Mouse (Mus musculus): Measurements from ENCODE around the gene Eomes. TPM values are rescaled to one million over a fixed set of nuclear protein-coding genes. Genes with fewer than 3 reads are reported as not detected.

The Eomes gene
- polyA plus RNA-seq, 1 experiment from 2014 or later = not detected

DNA sequence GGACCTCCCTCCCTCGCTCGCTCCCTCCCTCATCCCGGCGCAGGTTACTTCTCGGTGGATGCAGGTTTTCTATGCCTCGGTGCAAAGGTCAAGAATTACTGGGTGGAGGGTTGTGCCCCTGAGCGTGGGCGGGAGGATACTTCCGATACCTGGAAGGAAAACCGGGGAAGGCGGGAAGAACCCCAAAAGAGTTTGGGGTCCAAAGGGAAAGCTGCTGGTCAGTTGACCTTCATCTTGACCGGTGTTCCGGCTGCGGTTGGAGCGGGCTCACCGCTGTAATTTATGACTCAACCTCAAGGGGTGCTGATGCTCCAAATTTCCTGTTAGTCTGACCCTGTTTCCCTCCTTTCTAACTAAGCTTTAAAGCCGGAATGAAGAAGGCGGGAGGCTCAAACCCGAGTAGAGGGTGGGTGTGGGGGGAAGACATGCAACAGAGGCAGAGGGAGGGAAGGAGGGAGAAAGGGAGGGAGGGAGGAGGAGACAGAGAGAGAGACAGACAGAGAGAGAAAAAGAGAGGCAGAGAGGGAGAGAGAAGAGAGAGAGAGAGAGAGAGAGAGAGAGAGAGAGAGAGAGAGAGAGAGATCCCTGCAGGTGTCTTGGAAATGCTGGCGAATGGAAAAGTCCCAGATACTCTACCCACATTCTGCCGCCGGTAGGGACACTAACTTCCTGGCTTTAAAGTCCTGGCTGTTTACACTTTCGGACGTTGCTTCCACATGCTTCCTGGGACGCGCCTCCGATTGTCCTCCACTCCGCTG, 10.3 kb downstream of the Eomes start:
- no peak overlapping the region for H3K27ac ChIP-seq (replicated peaks)
- under 1% methylated on average over 28 of the region's 28 CpGs for WGBS (ENCODE audit: insufficient replicate concordance)
- H3K4me1 ChIP-seq (replicated peaks) = peaks cover 22% of the 10 kb centered on the region; the same call in 1 of the 2 replicates
- no peaks in the 10 kb centered on the region for H3K9me3 ChIP-seq (replicated peaks)
- no peak for ATAC-seq (ENCODE audit: insufficient read depth)
- H3K4me3 ChIP-seq (replicated peaks) = peak overlapping the region; percentile 35
- no peak overlapping the region for H3K9ac ChIP-seq
- H3K4me2 ChIP-seq = peak overlapping the region; percentile 58
- H3K27me3 ChIP-seq = peaks cover 90% of the 10 kb centered on the region
- no peaks in the 10 kb centered on the region for H3K36me3 ChIP-seq (replicated peaks)

DNA sequence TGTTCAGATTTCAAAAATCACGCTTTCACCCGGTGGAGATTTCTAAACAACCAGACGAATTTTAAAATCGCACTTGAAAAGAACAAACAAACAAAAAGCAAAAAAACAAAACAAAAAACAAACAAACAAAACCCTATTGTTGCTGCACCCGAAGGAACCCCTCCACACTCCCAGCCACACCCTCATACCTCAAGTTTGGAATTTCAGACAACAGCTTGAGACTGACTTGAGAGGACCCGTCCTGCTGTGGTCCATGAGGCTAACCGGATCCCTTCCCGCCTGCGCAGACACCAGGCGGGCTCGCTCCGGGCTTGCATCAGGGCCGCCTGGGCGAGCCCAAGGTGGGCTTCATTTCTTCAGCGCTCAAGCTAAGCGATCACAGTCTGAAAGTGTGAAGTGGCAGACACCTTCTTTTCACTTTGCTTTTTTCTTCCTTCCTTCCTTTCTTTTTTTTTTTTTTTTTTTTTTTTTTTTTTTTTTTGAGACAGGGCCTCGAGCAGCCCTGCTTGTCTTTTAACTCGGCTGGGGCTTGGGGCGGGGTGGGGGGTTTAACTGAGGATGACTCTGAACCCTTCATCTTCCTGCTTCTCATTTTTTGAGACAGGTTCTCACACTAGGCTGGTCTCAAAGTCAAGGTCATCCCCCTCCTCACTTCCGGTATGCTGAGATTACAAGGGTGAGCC, 11.0 kb downstream of the Eomes start:
- no peak overlapping the region for H3K9ac ChIP-seq
- H3K27ac ChIP-seq (replicated peaks) = no peak overlapping the region
- no peak for ATAC-seq (ENCODE audit: insufficient read depth)

DNA sequence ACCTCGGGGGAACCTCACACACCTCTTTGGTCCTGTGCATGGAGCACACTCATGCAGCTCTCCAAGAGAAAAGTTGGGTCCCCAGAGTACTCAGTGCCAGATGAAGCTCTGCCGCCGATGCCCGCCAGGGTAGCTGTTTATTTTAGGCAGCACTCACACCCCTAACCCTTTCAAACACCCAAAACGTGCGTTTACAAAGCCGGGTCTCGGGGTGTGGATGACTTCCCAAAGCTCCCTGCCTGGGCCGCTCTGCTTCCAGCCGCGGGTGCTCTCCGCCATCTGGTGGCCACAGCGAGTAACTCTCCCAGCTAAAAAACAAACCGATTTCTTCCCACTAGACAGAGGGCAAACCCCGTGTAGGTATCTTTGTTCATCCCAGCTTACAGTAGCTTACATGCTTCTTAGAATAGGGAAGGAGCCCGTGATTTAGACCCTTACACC, 11.6 kb downstream of the Eomes start:
- Histone ChIP-seq H3K27me3 (peaks cover 77% of the 10 kb centered on the region), H3K9ac (no peak overlapping the region), H3K4me3 (replicated peaks) (peak overlapping the region; percentile 18; the same call in 1 of the 2 replicates)

More for the DNA sequence above, 11.0 kb downstream of the Eomes start:
- Histone ChIP-seq H3K4me1 (replicated peaks) (peaks cover 22% of the 10 kb centered on the region; the same call in 1 of the 2 replicates), H3K9me3 (replicated peaks) (0 out of 2 replicates have a peak, but pooled peaks cover under 1% of the 10 kb centered on the region), H3K4me3 (replicated peaks) (peak overlapping the region; percentile 35), H3K27me3 (peaks cover 83% of the 10 kb centered on the region), H3K36me3 (replicated peaks) (no peaks in the 10 kb centered on the region), H3K4me2 (peak overlapping the region; percentile 58)
- 2% methylated on average over 20 of the region's 20 CpGs for WGBS (ENCODE audit: insufficient replicate concordance)

DNA sequence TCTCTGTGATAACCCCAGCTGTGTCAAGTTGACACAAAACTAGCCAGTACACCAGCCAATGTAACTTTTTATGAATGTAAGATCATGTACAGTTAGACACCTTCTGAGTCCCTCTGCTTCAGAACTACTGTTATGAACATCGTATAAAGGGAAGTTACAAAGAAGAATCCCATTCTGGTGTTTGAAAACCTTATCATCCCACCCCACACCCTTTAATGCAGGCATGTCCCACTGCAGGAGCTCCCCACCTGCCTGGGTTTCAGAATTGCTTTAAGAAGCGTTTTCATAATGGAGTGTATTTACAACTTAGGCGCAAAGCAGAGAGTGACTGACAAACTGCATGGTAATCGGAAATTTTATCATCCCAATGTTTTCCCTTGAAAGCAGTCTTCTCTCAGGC, 13.2 kb downstream of the Eomes start:
- H3K36me3 ChIP-seq (replicated peaks) = no peaks in the 10 kb centered on the region
- 0 out of 2 replicates have a peak, but pooled peaks cover 2% of the 10 kb centered on the region for H3K9me3 ChIP-seq (replicated peaks)
- 50% methylated on average over 4 of the region's 4 CpGs for WGBS (ENCODE audit: insufficient replicate concordance)
- H3K4me3 ChIP-seq (replicated peaks) = no peak overlapping the region
- H3K4me2 ChIP-seq = no peak overlapping the region
- H3K27me3 ChIP-seq = peaks cover 61% of the 10 kb centered on the region
- no peak for ATAC-seq (ENCODE audit: insufficient read depth)
- H3K9ac ChIP-seq = no peak overlapping the region
- H3K4me1 ChIP-seq (replicated peaks) = peaks cover 33% of the 10 kb centered on the region
- H3K27ac ChIP-seq (replicated peaks) = no peak overlapping the region

More for the DNA sequence above, 11.6 kb downstream of the Eomes start:
- peak; percentile 51 for ATAC-seq (ENCODE audit: insufficient read depth)
- H3K36me3 ChIP-seq (replicated peaks) = no peaks in the 10 kb centered on the region
- peaks cover 22% of the 10 kb centered on the region; the same call in 1 of the 2 replicates for H3K4me1 ChIP-seq (replicated peaks)
- H3K9me3 ChIP-seq (replicated peaks) = 0 out of 2 replicates have a peak, but pooled peaks cover 2% of the 10 kb centered on the region
- peak overlapping the region; percentile 58 for H3K4me2 ChIP-seq
- no peak overlapping the region for H3K27ac ChIP-seq (replicated peaks)
- WGBS (ENCODE audit: insufficient replicate concordance) = under 1% methylated on average over 16 of the region's 16 CpGs

DNA sequence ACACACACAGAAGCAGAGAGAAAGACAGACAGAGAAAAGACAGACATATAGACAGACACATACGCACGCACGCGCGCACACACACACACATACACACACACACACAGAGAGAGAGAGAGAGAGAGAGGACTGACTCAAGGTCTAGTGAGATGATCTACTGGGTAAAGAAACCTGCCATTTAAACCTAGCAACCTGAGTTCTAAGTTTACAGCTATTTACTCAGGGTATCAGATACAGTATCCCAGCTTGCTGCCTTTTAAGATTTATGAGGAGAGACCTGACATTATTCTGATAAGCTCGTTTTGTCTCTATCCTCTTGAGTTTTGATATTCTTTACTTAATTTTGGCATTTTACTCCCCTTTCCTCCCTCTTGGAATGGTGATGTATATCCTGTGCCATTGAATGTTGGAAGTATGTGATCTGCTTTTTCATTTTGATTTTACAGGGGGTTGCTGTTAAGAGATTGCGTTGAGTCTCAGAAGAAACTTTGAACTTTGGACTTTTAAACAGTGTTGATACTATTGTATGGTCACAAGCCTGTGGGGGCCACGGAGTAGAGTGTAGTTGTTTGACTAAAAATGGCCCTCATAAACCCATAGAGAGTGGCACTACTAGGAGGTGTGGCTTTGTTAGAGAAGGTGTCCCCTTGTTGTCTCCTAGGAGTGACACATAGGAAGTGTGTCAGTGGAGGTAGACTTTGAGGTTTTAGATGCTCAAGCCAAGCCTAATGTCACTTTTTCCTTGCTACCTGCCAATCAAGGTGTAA, 15.1 kb downstream of the Eomes start:
- Histone ChIP-seq H3K36me3 (replicated peaks) (no peaks in the 10 kb centered on the region), H3K9me3 (replicated peaks) (0 out of 2 replicates have a peak, but pooled peaks cover 2% of the 10 kb centered on the region), H3K4me1 (replicated peaks) (peaks cover 36% of the 10 kb centered on the region), H3K27ac (replicated peaks) (no peak overlapping the region), H3K4me3 (replicated peaks) (no peak overlapping the region), H3K27me3 (peaks cover 42% of the 10 kb centered on the region), H3K4me2 (no peak overlapping the region), H3K9ac (no peak overlapping the region)
- no peak for ATAC-seq (ENCODE audit: insufficient read depth)
- WGBS (ENCODE audit: insufficient replicate concordance) = 72% methylated on average over 8 of the region's 8 CpGs

DNA sequence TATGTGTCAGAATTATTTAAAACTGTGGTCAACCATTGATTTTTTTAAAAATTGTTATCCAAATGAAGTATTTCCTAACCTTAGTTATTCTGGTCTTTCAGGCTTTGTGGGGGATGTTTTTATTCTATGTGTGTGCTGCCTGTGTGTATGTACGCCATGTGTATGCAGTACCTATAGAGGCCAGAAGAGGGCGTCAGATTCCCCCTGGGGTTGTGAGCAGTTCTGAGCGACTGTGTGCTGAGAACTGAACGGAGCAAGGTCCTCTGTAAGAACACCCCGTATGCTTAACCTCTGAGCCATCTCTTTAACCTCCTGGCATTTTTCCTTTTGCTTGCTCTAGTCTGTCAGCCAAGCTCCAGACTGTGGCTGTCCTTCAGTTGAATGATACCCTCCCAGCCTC, 16.1 kb downstream of the Eomes start:
- peaks cover 32% of the 10 kb centered on the region for H3K27me3 ChIP-seq
- no peak overlapping the region for H3K27ac ChIP-seq (replicated peaks)
- peaks cover 26% of the 10 kb centered on the region for H3K4me1 ChIP-seq (replicated peaks)
- H3K9me3 ChIP-seq (replicated peaks) = 0 out of 2 replicates have a peak, but pooled peaks cover 2% of the 10 kb centered on the region
- WGBS (ENCODE audit: insufficient replicate concordance) = 68% methylated on average over 5 of the region's 5 CpGs
- no peak overlapping the region for H3K9ac ChIP-seq
- no peak overlapping the region for H3K4me3 ChIP-seq (replicated peaks)
- no peak overlapping the region for H3K4me2 ChIP-seq
- no peaks in the 10 kb centered on the region for H3K36me3 ChIP-seq (replicated peaks)
- ATAC-seq (ENCODE audit: insufficient read depth) = no peak

DNA sequence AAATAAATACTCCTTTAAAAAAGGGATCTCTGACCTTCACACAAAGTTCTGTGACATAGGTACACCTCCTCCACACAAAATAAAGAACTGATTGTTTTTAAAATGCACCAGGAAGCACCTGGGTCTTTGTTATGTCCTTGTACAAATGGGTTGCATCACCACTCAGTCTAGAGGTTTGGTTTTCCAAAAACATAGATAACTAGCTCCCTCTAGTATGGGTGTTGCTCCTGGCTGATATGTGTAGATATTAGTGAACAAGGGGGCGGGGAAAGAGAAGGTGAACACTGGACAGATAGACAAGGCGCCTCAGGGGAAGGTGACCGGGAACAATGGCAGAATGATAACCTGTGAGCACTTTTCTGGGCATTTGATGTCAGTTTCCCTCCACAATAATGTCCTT, 17.9 kb downstream of the Eomes start:
- no peak overlapping the region; the same call in 1 of the 2 replicates for H3K4me2 ChIP-seq
- peaks cover 21% of the 10 kb centered on the region for H3K4me1 ChIP-seq (replicated peaks)
- no peak overlapping the region for H3K4me3 ChIP-seq (replicated peaks)
- H3K9ac ChIP-seq = no peak overlapping the region
- no peaks in the 10 kb centered on the region for H3K36me3 ChIP-seq (replicated peaks)
- H3K9me3 ChIP-seq (replicated peaks) = 0 out of 2 replicates have a peak, but pooled peaks cover 2% of the 10 kb centered on the region
- WGBS (ENCODE audit: insufficient replicate concordance) = 37% methylated on average over 3 of the region's 3 CpGs
- ATAC-seq (ENCODE audit: insufficient read depth) = peak; percentile 74
- H3K27me3 ChIP-seq = peaks cover 16% of the 10 kb centered on the region
- no peak overlapping the region for H3K27ac ChIP-seq (replicated peaks)

DNA sequence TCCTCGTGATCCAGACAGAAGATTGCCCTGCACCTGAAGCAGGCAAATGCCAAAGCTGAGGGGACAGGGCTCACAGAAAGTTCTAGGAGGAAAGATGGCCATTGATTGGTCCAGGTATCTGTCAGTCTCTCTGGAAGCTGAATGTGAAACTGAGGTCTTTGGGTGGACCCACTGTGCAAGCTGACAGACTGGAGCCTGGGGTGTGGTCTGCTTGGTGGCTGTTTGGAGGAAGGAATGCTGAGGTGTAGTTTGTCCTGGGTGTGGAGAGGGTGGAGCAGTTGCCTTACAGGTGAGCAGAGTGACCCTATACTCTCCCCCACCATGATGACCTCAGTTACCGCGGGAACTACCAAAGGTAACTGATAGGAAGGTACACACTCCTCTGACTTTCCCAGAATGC, 18.9 kb downstream of the Eomes start:
- WGBS (ENCODE audit: insufficient replicate concordance) = 73% methylated on average over 3 of the region's 3 CpGs
- peaks cover 21% of the 10 kb centered on the region for H3K4me1 ChIP-seq (replicated peaks)
- no peak for ATAC-seq (ENCODE audit: insufficient read depth)
- H3K36me3 ChIP-seq (replicated peaks) = no peaks in the 10 kb centered on the region
- no peak overlapping the region for H3K9ac ChIP-seq
- H3K4me3 ChIP-seq (replicated peaks) = no peak overlapping the region
- H3K9me3 ChIP-seq (replicated peaks) = 0 out of 2 replicates have a peak, but pooled peaks cover 2% of the 10 kb centered on the region
- H3K4me2 ChIP-seq = no peak overlapping the region
- no peak overlapping the region for H3K27ac ChIP-seq (replicated peaks)
- peaks cover 7% of the 10 kb centered on the region; the same call in 1 of the 2 replicates for H3K27me3 ChIP-seq

DNA sequence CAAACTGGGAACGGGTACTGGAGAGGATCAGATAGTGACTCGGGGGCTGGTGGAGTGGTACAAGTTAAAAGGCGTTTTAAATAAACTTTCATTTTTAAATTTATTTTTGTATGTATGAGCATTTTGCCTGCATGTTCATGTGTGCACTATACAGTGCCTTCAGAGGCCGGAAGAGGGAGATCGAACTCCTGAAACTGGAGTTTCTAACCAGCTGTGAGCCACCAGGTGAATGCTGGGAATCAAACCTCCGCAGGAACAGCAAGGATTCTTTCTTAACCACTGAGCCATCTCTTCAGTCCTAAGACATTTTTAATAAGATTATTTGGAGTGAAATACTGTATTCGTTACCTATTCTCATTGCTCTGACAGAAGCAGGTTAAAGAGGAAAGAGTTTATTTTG, 20.0 kb downstream of the Eomes start:
- Histone ChIP-seq H3K4me2 (no peak overlapping the region), H3K9me3 (replicated peaks) (0 out of 2 replicates have a peak, but pooled peaks cover 2% of the 10 kb centered on the region), H3K36me3 (replicated peaks) (no peaks in the 10 kb centered on the region), H3K4me1 (replicated peaks) (peaks cover 21% of the 10 kb centered on the region), H3K4me3 (replicated peaks) (no peak overlapping the region), H3K27me3 (no peaks in the 10 kb centered on the region; the same call in 1 of the 2 replicates), H3K9ac (no peak overlapping the region), H3K27ac (replicated peaks) (no peak overlapping the region)
- WGBS (ENCODE audit: insufficient replicate concordance) = 53% methylated on average over 7 of the region's 7 CpGs
- no peak for ATAC-seq (ENCODE audit: insufficient read depth)

DNA sequence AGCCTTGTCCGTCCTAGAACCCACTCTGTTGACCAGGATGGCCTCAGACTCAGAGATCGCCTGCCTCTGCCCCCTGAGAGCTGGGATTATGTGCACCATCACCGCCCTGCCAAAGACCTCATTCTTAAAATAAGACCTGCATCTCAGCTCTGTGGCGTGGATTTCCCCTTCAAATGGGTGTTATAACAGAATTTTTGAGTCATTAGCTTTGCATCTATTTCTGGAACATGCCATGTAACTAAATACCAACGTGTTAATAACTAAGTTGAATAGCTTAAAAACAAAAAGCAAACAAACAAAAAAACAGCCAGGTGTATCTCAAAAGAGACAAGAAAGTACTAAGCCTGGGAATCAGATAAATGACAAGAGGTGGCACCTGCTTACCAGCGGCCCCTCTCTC, 23.0 kb downstream of the Eomes start:
- no peak for ATAC-seq (ENCODE audit: insufficient read depth)
- 62% methylated on average over 6 of the region's 6 CpGs for WGBS (ENCODE audit: insufficient replicate concordance)

More for the DNA sequence above, 23.0 kb downstream of the Eomes start:
- Histone ChIP-seq H3K4me3 (replicated peaks) (no peak overlapping the region), H3K27me3 (no peaks in the 10 kb centered on the region; the same call in 1 of the 2 replicates), H3K4me1 (replicated peaks) (peaks cover 30% of the 10 kb centered on the region), H3K4me2 (no peak overlapping the region), H3K9ac (no peak overlapping the region), H3K27ac (replicated peaks) (no peak overlapping the region), H3K9me3 (replicated peaks) (no peaks in the 10 kb centered on the region), H3K36me3 (replicated peaks) (no peaks in the 10 kb centered on the region)

All from liver, embryonic 15.5 days (tissue).